Mouse (Mus musculus): Measurements from ENCODE around the gene Phf5a. TPM values are rescaled to one million over a fixed set of nuclear protein-coding genes. Genes with fewer than 3 reads are reported as not detected.
A peak's percentile ranks its signal among the peaks of the same experiment; 100 is the strongest.

Phf5a gene
- polyA plus RNA-seq, 1 experiment from 2014 or later = 123 TPM

GRCm38 (mm10) chr15:81829208-81829580 lies 42.5 kb downstream of the Phf5a start:
- Histone ChIP-seq H3K4me2 (no peak overlapping the region), H3K36me3 (peaks cover 35% of the 10 kb centered on the region), H3K27me3 (0 out of 2 replicates have a peak, but pooled peaks cover 2% of the 10 kb centered on the region), H3K9ac (no peak overlapping the region), H3K27ac (no peak overlapping the region), H3K4me1 (replicated peaks) (peaks cover 10% of the 10 kb centered on the region), H3K4me3 (no peak overlapping the region), H3K9me3 (no peaks in the 10 kb centered on the region)
- no peak for ATAC-seq (ENCODE audit: low FRiP score)
- 75% methylated on average over 2 of the region's 2 CpGs for WGBS

- Histone ChIP-seq H3K4me1 (replicated peaks) (peaks cover 8% of the 10 kb centered on the region), H3K36me3 (peaks cover 41% of the 10 kb centered on the region), H3K4me2 (no peak overlapping the region), H3K27ac (no peak overlapping the region), H3K9ac (no peak overlapping the region), H3K4me3 (no peak overlapping the region), H3K27me3 (no peaks in the 10 kb centered on the region), H3K9me3 (no peaks in the 10 kb centered on the region)
- ATAC-seq (ENCODE audit: low FRiP score) = no peak
- 92% methylated on average over 7 of the region's 7 CpGs for WGBS
Measured at GRCm38 (mm10) chr15:81828426-81829207, 43.1 kb downstream of the Phf5a start.

- no peaks in the 10 kb centered on the region for H3K4me1 ChIP-seq (replicated peaks)
- no peak overlapping the region for H3K4me2 ChIP-seq
- H3K4me3 ChIP-seq = no peak overlapping the region
- no peaks in the 10 kb centered on the region for H3K9me3 ChIP-seq
- H3K9ac ChIP-seq = no peak overlapping the region
- ATAC-seq (ENCODE audit: low FRiP score) = no peak
- WGBS = 80% methylated on average over 3 of the region's 3 CpGs
- peaks cover 74% of the 10 kb centered on the region for H3K36me3 ChIP-seq
- no peak overlapping the region for H3K27ac ChIP-seq
- H3K27me3 ChIP-seq = no peaks in the 10 kb centered on the region
Measured at GRCm38 (mm10) chr15:81824832-81825231, 46.9 kb downstream of the Phf5a start.

- no peak overlapping the region for H3K27ac ChIP-seq
- H3K36me3 ChIP-seq = peaks cover 95% of the 10 kb centered on the region
- no peaks in the 10 kb centered on the region for H3K9me3 ChIP-seq
- WGBS = 84% methylated on average over 3 of the region's 3 CpGs
- H3K4me1 ChIP-seq (replicated peaks) = no peaks in the 10 kb centered on the region
- no peak overlapping the region for H3K4me2 ChIP-seq
- H3K27me3 ChIP-seq = no peaks in the 10 kb centered on the region
- H3K4me3 ChIP-seq = no peak overlapping the region
- ATAC-seq (ENCODE audit: low FRiP score) = no peak
- no peak overlapping the region for H3K9ac ChIP-seq
Measured at GRCm38 (mm10) chr15:81822631-81823030, 49.1 kb downstream of the Phf5a start.

GRCm38 (mm10) chr15:81818404-81818803 lies 53.3 kb downstream of the Phf5a start:
- H3K36me3 ChIP-seq = peaks cover 82% of the 10 kb centered on the region
- H3K27me3 ChIP-seq = no peaks in the 10 kb centered on the region
- H3K4me1 ChIP-seq (replicated peaks) = peaks cover 12% of the 10 kb centered on the region
- no peak overlapping the region for H3K9ac ChIP-seq
- H3K27ac ChIP-seq = no peak overlapping the region
- ATAC-seq (ENCODE audit: low FRiP score) = no peak
- 94% methylated on average over 3 of the region's 3 CpGs for WGBS
- H3K4me2 ChIP-seq = no peak overlapping the region
- no peaks in the 10 kb centered on the region for H3K9me3 ChIP-seq
- no peak overlapping the region for H3K4me3 ChIP-seq

- 91% methylated on average over 12 of the region's 12 CpGs for WGBS
- peaks cover 51% of the 10 kb centered on the region for H3K36me3 ChIP-seq
- no peaks in the 10 kb centered on the region for H3K27me3 ChIP-seq
- no peak overlapping the region for H3K4me2 ChIP-seq
- peaks cover 38% of the 10 kb centered on the region for H3K4me1 ChIP-seq (replicated peaks)
- H3K9me3 ChIP-seq = no peaks in the 10 kb centered on the region
- H3K9ac ChIP-seq = 0 out of 2 replicates have a peak overlapping the region, but pooled peaks have one; percentile 19
- ATAC-seq (ENCODE audit: low FRiP score) = no peak
- H3K4me3 ChIP-seq = no peak overlapping the region
- no peak overlapping the region for H3K27ac ChIP-seq
Measured at GRCm38 (mm10) chr15:81814716-81815370, 56.9 kb downstream of the Phf5a start.

Other genes with a start within 250 kb of the Phf5a start
- gene L3mbtl2, start 208.0 kb downstream of the Phf5a start, polyA plus RNA-seq (2015; fragmentation: Nextera tagmentation; extraction: Ambion mirVana) = 28.6 and 29.5 TPM in 2 replicates
- 13.5 and 14.2 TPM in 2 replicates for gene Chadl, start 174.6 kb downstream of the Phf5a start, polyA plus RNA-seq (2015; fragmentation: Nextera tagmentation; extraction: Ambion mirVana)
- gene Zc3h7b, start 126.9 kb downstream of the Phf5a start, polyA plus RNA-seq (2015; fragmentation: Nextera tagmentation; extraction: Ambion mirVana) = 42.6 and 46.8 TPM in 2 replicates
- 129 and 140 TPM in 2 replicates for gene Rangap1, start 126.4 kb downstream of the Phf5a start, polyA plus RNA-seq (2015; fragmentation: Nextera tagmentation; extraction: Ambion mirVana)
- gene Tef, start 69.5 kb downstream of the Phf5a start, polyA plus RNA-seq (2015; fragmentation: Nextera tagmentation; extraction: Ambion mirVana) = 22.3 and 22.4 TPM in 2 replicates
- gene Tob2, start 13.1 kb downstream of the Phf5a start, polyA plus RNA-seq (2015; fragmentation: Nextera tagmentation; extraction: Ambion mirVana) = 15.6 and 15.7 TPM in 2 replicates
- 237 and 248 TPM in 2 replicates for gene Aco2, start 398 bp upstream of the Phf5a start, polyA plus RNA-seq (2015; fragmentation: Nextera tagmentation; extraction: Ambion mirVana)
- 73.3 and 76.8 TPM in 2 replicates for gene Polr3h, start 54.3 kb upstream of the Phf5a start, polyA plus RNA-seq (2015; fragmentation: Nextera tagmentation; extraction: Ambion mirVana)
- gene Csdc2, start 64.8 kb upstream of the Phf5a start, polyA plus RNA-seq (2015; fragmentation: Nextera tagmentation; extraction: Ambion mirVana) = 130 and 137 TPM in 2 replicates
- 62.9 and 65.3 TPM in 2 replicates for gene Pmm1, start 89.0 kb upstream of the Phf5a start, polyA plus RNA-seq (2015; fragmentation: Nextera tagmentation; extraction: Ambion mirVana)
- not detected in 2 replicates for gene 1700029P11Rik, start 108.6 kb upstream of the Phf5a start, polyA plus RNA-seq (2015; fragmentation: Nextera tagmentation; extraction: Ambion mirVana)
- gene Xrcc6, start 115.9 kb upstream of the Phf5a start, polyA plus RNA-seq (2015; fragmentation: Nextera tagmentation; extraction: Ambion mirVana) = 43.4 and 44.9 TPM in 2 replicates
- 42.2 and 45.1 TPM in 2 replicates for gene Desi1, start 162.0 kb upstream of the Phf5a start, polyA plus RNA-seq (2015; fragmentation: Nextera tagmentation; extraction: Ambion mirVana)
- gene Snu13, start 175.7 kb upstream of the Phf5a start, polyA plus RNA-seq (2015; fragmentation: Nextera tagmentation; extraction: Ambion mirVana) = 225 and 241 TPM in 2 replicates
- not detected in 2 replicates for gene 4930407I10Rik, start 187.2 kb upstream of the Phf5a start, polyA plus RNA-seq (2015; fragmentation: Nextera tagmentation; extraction: Ambion mirVana)
- 0.05 TPM in 1 of 2 replicates, not detected in the other for gene Mei1, start 198.1 kb upstream of the Phf5a start, polyA plus RNA-seq (2015; fragmentation: Nextera tagmentation; extraction: Ambion mirVana)

All from hindbrain, embryonic 13.5 days (tissue).